Mouse (Mus musculus): ENCODE results near the gene Rpl7l1.
"Not testable (repeated sequence)": the region's sequence is repeated elsewhere in the genome, so short reads cannot be mapped to it uniquely, and the experiment has no call there.

Gene Rpl7l1

GRCm38 (mm10) chr17:46776087-46776486 lies 6.4 kb downstream of the Rpl7l1 start:
- DNase-seq (ENCODE audit: low read depth, low spot score), result no peak

GRCm38 (mm10) chr17:46775070-46775469 lies 7.4 kb downstream of the Rpl7l1 start:
- no peak for DNase-seq (ENCODE audit: low read depth, low spot score)

GRCm38 (mm10) chr17:46774131-46774472 lies 8.4 kb downstream of the Rpl7l1 start:
- DNase-seq (ENCODE audit: low read depth, low spot score), result no peak

- DNase-seq (ENCODE audit: low read depth, low spot score), result no peak
These were observed 9.0 kb downstream of the Rpl7l1 start for GRCm38 (mm10) chr17:46773278-46774130.

GRCm38 (mm10) chr17:46772404-46773277 lies 9.8 kb downstream of the Rpl7l1 start, which contains the start of gene 2310039H08Rik:
2310039H08Rik (plus strand) TSS chr17:46772635.
- DNase-seq (ENCODE audit: low read depth, low spot score), result peak; percentile 94

- DNase-seq (ENCODE audit: low read depth, low spot score), result no peak
These were observed 10.5 kb downstream of the Rpl7l1 start for GRCm38 (mm10) chr17:46772038-46772403.

- DNase-seq (ENCODE audit: low read depth, low spot score), result no peak
These were observed 10.9 kb downstream of the Rpl7l1 start for GRCm38 (mm10) chr17:46771616-46772015.

GRCm38 (mm10) chr17:46771025-46771424 lies 11.4 kb downstream of the Rpl7l1 start:
- DNase-seq (ENCODE audit: low read depth, low spot score), result no peak

- no peak for DNase-seq (ENCODE audit: low read depth, low spot score)
These were observed 11.9 kb downstream of the Rpl7l1 start for GRCm38 (mm10) chr17:46770546-46770945.

- DNase-seq (ENCODE audit: low read depth, low spot score), result no peak
These were observed 14.6 kb downstream of the Rpl7l1 start for GRCm38 (mm10) chr17:46767868-46768267.

GRCm38 (mm10) chr17:46764916-46765315 lies 17.6 kb downstream of the Rpl7l1 start:
- not testable (repeated sequence) for DNase-seq (ENCODE audit: low read depth, low spot score)

GRCm38 (mm10) chr17:46763544-46763943 lies 18.9 kb downstream of the Rpl7l1 start, which contains the start of gene Ptcra:
Ptcra (minus strand) TSS chr17:46763712.
- DNase-seq (ENCODE audit: low read depth, low spot score), result no peak

- DNase-seq (ENCODE audit: low read depth, low spot score), result no peak
These were observed 23.7 kb downstream of the Rpl7l1 start for GRCm38 (mm10) chr17:46758753-46759152.

GRCm38 (mm10) chr17:46751794-46752556 lies 30.5 kb downstream of the Rpl7l1 start, which contains the start of gene Cnpy3:
Cnpy3 (minus strand) TSS chr17:46752214.
- DNase-seq (ENCODE audit: low read depth, low spot score), result peak; percentile 99

- DNase-seq (ENCODE audit: low read depth, low spot score), result no peak
These were observed 31.2 kb downstream of the Rpl7l1 start for GRCm38 (mm10) chr17:46751056-46751793.

- DNase-seq (ENCODE audit: low read depth, low spot score), result no peak
These were observed 31.9 kb downstream of the Rpl7l1 start for GRCm38 (mm10) chr17:46750580-46750979.

GRCm38 (mm10) chr17:46749282-46749681 lies 33.2 kb downstream of the Rpl7l1 start:
- DNase-seq (ENCODE audit: low read depth, low spot score), result no peak

- no peak for DNase-seq (ENCODE audit: low read depth, low spot score)
These were observed 34.7 kb downstream of the Rpl7l1 start for GRCm38 (mm10) chr17:46747806-46748205.

- no peak for DNase-seq (ENCODE audit: low read depth, low spot score)
These were observed 35.2 kb downstream of the Rpl7l1 start for GRCm38 (mm10) chr17:46747234-46747633.

GRCm38 (mm10) chr17:46745506-46745905 lies 37.0 kb downstream of the Rpl7l1 start:
- DNase-seq (ENCODE audit: low read depth, low spot score), result no peak

- DNase-seq (ENCODE audit: low read depth, low spot score), result peak; percentile 41
These were observed 39.5 kb downstream of the Rpl7l1 start for GRCm38 (mm10) chr17:46742986-46743385.

All from ES-CJ7 (cell line).